Mouse (Mus musculus): ENCODE measurements around the gene Arnt2.

DNA sequence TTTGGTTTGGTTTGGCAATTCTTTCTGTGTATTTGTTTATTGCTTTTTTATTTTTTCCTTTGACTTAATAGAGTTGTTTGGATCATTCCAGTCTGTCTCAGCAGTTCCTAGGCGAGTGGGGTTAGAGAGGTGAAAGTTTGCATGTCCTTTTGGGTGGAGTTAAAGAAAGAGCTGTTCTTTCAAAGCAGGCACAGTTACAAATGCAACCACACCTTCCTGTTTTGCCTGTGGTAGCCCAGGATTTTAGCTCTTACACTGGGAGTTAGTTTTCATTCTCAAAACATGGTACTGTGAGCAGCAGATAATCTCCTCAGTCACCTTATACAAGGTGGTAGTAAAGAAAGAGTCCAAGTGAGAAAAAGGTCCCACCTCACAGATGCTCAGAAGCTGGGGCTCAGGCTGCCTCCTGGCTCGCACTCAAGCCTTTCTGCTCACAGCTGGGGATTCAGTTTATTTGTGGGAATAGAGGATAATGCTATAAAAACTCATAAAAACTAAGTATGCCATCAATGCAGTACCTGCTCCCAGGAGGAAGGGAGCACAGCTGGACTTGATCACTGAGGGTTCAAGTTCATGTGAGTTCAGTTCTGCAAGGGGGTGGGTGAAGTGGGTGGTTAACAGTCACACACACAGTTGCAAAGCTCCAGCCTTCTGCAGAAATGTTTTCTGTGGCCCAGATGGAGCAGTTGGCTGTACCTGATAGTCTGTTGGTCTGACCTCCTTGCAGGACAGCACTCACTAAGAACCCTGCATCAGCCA, 84.2 kb downstream of the Arnt2 start:
- TF ChIP-seq CTCF (IDR thresholded peaks at IDR 0.05; ENCODE audit: control insufficient read depth, insufficient read depth, insufficient replicate concordance, low read depth, low read length) (no peak), POLR2A (IDR thresholded peaks at IDR 0.05; ENCODE audit: control insufficient read depth, low read depth, low read length) (no peak)

Measured in testis, adult 2 months (tissue).